In the genomic region with DNA sequence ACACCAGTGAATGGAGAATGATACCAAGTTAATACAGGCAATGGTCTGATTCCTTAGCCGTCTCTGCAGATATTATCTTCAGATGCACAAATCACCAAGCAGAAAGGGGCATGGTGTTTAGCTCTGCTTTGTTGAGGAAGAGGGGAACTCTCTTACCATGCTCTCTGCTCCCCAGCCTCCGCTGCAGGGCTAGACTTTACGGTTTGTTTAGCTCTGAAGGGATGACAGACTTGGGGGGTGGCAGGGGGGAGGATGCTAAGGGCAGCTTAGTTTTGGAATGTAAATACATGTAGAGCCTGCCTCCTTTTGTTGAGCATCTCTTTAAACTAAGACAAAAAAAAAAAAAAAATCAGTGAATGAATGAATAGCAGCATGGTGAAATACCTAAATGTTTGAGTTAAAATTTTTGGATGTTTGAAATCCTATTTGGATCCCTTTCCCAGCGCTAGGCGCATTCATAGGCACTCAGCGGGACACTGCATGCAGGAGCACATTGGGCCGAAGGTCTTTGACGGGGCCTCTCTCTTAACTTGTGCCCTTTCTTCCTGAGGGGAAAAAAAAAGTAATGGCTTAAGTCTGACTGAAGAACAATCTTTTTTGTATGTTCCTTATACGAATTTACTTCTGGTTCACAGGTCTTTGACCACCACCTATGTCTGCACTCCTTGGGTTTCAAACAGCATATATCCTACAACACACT, we compare ENCODE assay signal across 26 mouse cellular contexts.
DNase-seq lines count a peak whose midpoint lies in the region; ATAC-seq lines count a peak whose summit lies in the region.
"Had no signal": no experiment of that assay in that cellular context is flagged by ENCODE, and none has a peak within 500 bp of the region (broad histone marks: within the 10 kb centered on the region; RNA-seq: fewer than 3 reads in every experiment).

No protein-coding gene starts in this region.

- DNase-seq in forebrain, embryonic 11.5 days (ENCODE audit: low spot score) = no peak
- peak; percentile 30 for DNase-seq in hindbrain, embryonic 11.5 days (ENCODE audit: low spot score)
- DNase-seq in embryo, embryonic 9.5 days (ENCODE audit: extremely low spot score) = peak; percentile 32
- DNase-seq in lung, postnatal 14 days = no peak
- DNase-seq: adrenal gland, postnatal 10 days; adrenal gland, postnatal 36 days; B cell, adult 2 months; cerebellum, adult 18-20 months; cerebellum, adult 9-10 months; cerebellum, postnatal 14 days; gastrocnemius, postnatal 25 days; heart, adult 2 months; kidney, adult 18-20 months had no signal

- H3K9me3 ChIP-seq in forebrain, embryonic 11.5 days (ENCODE audit: control insufficient read depth, low read length) = no peaks in the 10 kb centered on the region
- H3K9me3 ChIP-seq in forebrain, embryonic 12.5 days = no peaks in the 10 kb centered on the region
- H3K9me3 ChIP-seq in hindbrain, embryonic 11.5 days (ENCODE audit: control insufficient read depth, low read length) = no peaks in the 10 kb centered on the region
- no peaks in the 10 kb centered on the region for H3K9me3 ChIP-seq in hindbrain, embryonic 12.5 days (replicated peaks)
- H3K9me3 ChIP-seq in midbrain, embryonic 12.5 days = no peaks in the 10 kb centered on the region
- H3K9me3 ChIP-seq in midbrain, embryonic 16.5 days (replicated peaks; ENCODE audit: control insufficient read depth, low read length, poor library complexity, severe bottlenecking) = no peaks in the 10 kb centered on the region
- H3K9me3 ChIP-seq: embryonic facial prominence, embryonic 12.5 days; embryonic facial prominence, embryonic 15.5 days; forebrain, embryonic 15.5 days; G1E; intestine, embryonic 15.5 days had no signal

- 7% methylated on average over 9 of the region's 9 CpGs for WGBS in forebrain, embryonic 11.5 days
- 5% methylated on average over 9 of the region's 9 CpGs for WGBS in forebrain, embryonic 12.5 days
- 8% methylated on average over 9 of the region's 9 CpGs for WGBS in hindbrain, embryonic 11.5 days
- 6% methylated on average over 9 of the region's 9 CpGs for WGBS in hindbrain, embryonic 12.5 days
- 3% methylated on average over 9 of the region's 9 CpGs for WGBS in midbrain, embryonic 12.5 days
- 14% methylated on average over 9 of the region's 9 CpGs for WGBS in midbrain, embryonic 16.5 days

- no peak overlapping the region for H3K4me2 ChIP-seq in forebrain, embryonic 11.5 days (ENCODE audit: low read depth, low read length, severe bottlenecking)
- no peak overlapping the region for H3K4me2 ChIP-seq in forebrain, embryonic 12.5 days
- H3K4me2 ChIP-seq in hindbrain, embryonic 11.5 days (replicated peaks; ENCODE audit: low read depth, low read length) = no peak overlapping the region
- no peak overlapping the region for H3K4me2 ChIP-seq in hindbrain, embryonic 12.5 days (replicated peaks)
- peak overlapping the region; percentile 24; the same call in 1 of the 2 replicates for H3K4me2 ChIP-seq in midbrain, embryonic 12.5 days (replicated peaks)
- no peak overlapping the region for H3K4me2 ChIP-seq in midbrain, embryonic 16.5 days (ENCODE audit: low read length)
- H3K4me2 ChIP-seq: embryonic facial prominence, embryonic 12.5 days; embryonic facial prominence, embryonic 15.5 days; forebrain, embryonic 15.5 days; heart, embryonic 11.5 days; intestine, embryonic 15.5 days had no signal

- no peak overlapping the region for H3K4me3 ChIP-seq in forebrain, embryonic 11.5 days (ENCODE audit: low read depth, low read length)
- H3K4me3 ChIP-seq in forebrain, embryonic 12.5 days (replicated peaks) = no peak overlapping the region
- H3K4me3 ChIP-seq in hindbrain, embryonic 11.5 days (ENCODE audit: low read depth, low read length) = no peak overlapping the region
- H3K4me3 ChIP-seq in hindbrain, embryonic 12.5 days = no peak overlapping the region
- H3K4me3 ChIP-seq in midbrain, embryonic 12.5 days = no peak overlapping the region
- no peak overlapping the region for H3K4me3 ChIP-seq in midbrain, embryonic 16.5 days (ENCODE audit: low read depth, low read length)
- H3K4me3 ChIP-seq: embryonic facial prominence, embryonic 12.5 days; embryonic facial prominence, embryonic 15.5 days; forebrain, embryonic 15.5 days; heart, adult 2 months; intestine, embryonic 15.5 days had no signal

- no peaks in the 10 kb centered on the region for H3K36me3 ChIP-seq in forebrain, embryonic 11.5 days (ENCODE audit: control insufficient read depth, insufficient read depth, low read length)
- H3K36me3 ChIP-seq in forebrain, embryonic 12.5 days (replicated peaks) = no peaks in the 10 kb centered on the region; the same call in 1 of the 2 replicates
- H3K36me3 ChIP-seq in hindbrain, embryonic 11.5 days (ENCODE audit: control insufficient read depth, insufficient read depth, low read length) = no peaks in the 10 kb centered on the region
- H3K36me3 ChIP-seq in hindbrain, embryonic 12.5 days = no peaks in the 10 kb centered on the region
- H3K36me3 ChIP-seq in midbrain, embryonic 12.5 days = no peaks in the 10 kb centered on the region
- H3K36me3 ChIP-seq in midbrain, embryonic 16.5 days (ENCODE audit: control insufficient read depth, insufficient read depth, low read length) = no peaks in the 10 kb centered on the region
- H3K36me3 ChIP-seq: embryonic facial prominence, embryonic 12.5 days; embryonic facial prominence, embryonic 15.5 days; forebrain, embryonic 15.5 days; intestine, embryonic 15.5 days had no signal

- H3K27me3 ChIP-seq in forebrain, embryonic 11.5 days (ENCODE audit: control insufficient read depth, insufficient read depth, low read length) = no peaks in the 10 kb centered on the region
- no peaks in the 10 kb centered on the region for H3K27me3 ChIP-seq in forebrain, embryonic 12.5 days
- no peaks in the 10 kb centered on the region for H3K27me3 ChIP-seq in hindbrain, embryonic 11.5 days (ENCODE audit: control insufficient read depth, insufficient read depth, low read length)
- H3K27me3 ChIP-seq in hindbrain, embryonic 12.5 days = no peaks in the 10 kb centered on the region
- peaks cover 9% of the 10 kb centered on the region; the same call in 1 of the 2 replicates for H3K27me3 ChIP-seq in midbrain, embryonic 12.5 days
- no peaks in the 10 kb centered on the region for H3K27me3 ChIP-seq in midbrain, embryonic 16.5 days (ENCODE audit: control insufficient read depth, insufficient read depth, low read depth, low read length)
- H3K27me3 ChIP-seq: CH12.LX; embryonic facial prominence, embryonic 12.5 days; embryonic facial prominence, embryonic 15.5 days; forebrain, embryonic 15.5 days; intestine, embryonic 15.5 days; Patski had no signal

- H3K4me1 ChIP-seq in forebrain, embryonic 11.5 days (replicated peaks; ENCODE audit: control insufficient read depth, insufficient read depth, low read length) = peaks cover 15% of the 10 kb centered on the region
- H3K4me1 ChIP-seq in forebrain, embryonic 12.5 days = peaks cover 35% of the 10 kb centered on the region
- H3K4me1 ChIP-seq in hindbrain, embryonic 11.5 days (replicated peaks; ENCODE audit: control insufficient read depth, insufficient read depth, low read length) = peaks cover 6% of the 10 kb centered on the region; the same call in 1 of the 2 replicates
- H3K4me1 ChIP-seq in hindbrain, embryonic 12.5 days = peaks cover 23% of the 10 kb centered on the region
- H3K4me1 ChIP-seq in midbrain, embryonic 12.5 days = peaks cover 32% of the 10 kb centered on the region
- peaks cover 4% of the 10 kb centered on the region; the same call in 1 of the 2 replicates for H3K4me1 ChIP-seq in midbrain, embryonic 16.5 days (ENCODE audit: control insufficient read depth, insufficient read depth, low read length)
- H3K4me1 ChIP-seq: intestine, embryonic 15.5 days had no signal

- ATAC-seq in forebrain, embryonic 11.5 days (replicated peaks; ENCODE audit: low FRiP score) = 0 out of 2 replicates have a peak, but pooled peaks have one; percentile 25
- ATAC-seq in forebrain, embryonic 12.5 days (ENCODE audit: low FRiP score) = no peak
- ATAC-seq in hindbrain, embryonic 11.5 days (ENCODE audit: low FRiP score) = no peak
- no peak for ATAC-seq in hindbrain, embryonic 12.5 days (ENCODE audit: low FRiP score)
- 0 out of 2 replicates have a peak, but pooled peaks have one; percentile 35 for ATAC-seq in midbrain, embryonic 12.5 days (ENCODE audit: low FRiP score, low read depth)
- no peak for ATAC-seq in midbrain, embryonic 16.5 days
- ATAC-seq: forebrain, embryonic 15.5 days; hindbrain, embryonic 16.5 days; intestine, embryonic 15.5 days; Patski had no signal

- H3K9ac ChIP-seq in forebrain, embryonic 11.5 days (ENCODE audit: low read length) = no peak overlapping the region
- no peak overlapping the region for H3K9ac ChIP-seq in forebrain, embryonic 12.5 days
- H3K9ac ChIP-seq in hindbrain, embryonic 11.5 days (ENCODE audit: low read depth, low read length) = no peak overlapping the region
- no peak overlapping the region for H3K9ac ChIP-seq in hindbrain, embryonic 12.5 days
- no peak overlapping the region for H3K9ac ChIP-seq in midbrain, embryonic 12.5 days (replicated peaks)
- H3K9ac ChIP-seq in midbrain, embryonic 16.5 days (ENCODE audit: low read depth, low read length) = no peak overlapping the region
- H3K9ac ChIP-seq: embryonic facial prominence, embryonic 12.5 days; embryonic facial prominence, embryonic 15.5 days; forebrain, embryonic 15.5 days; intestine, embryonic 15.5 days had no signal

- H3K27ac ChIP-seq in forebrain, embryonic 11.5 days (ENCODE audit: low read depth, low read length) = no peak overlapping the region
- H3K27ac ChIP-seq in forebrain, embryonic 12.5 days = no peak overlapping the region
- no peak overlapping the region for H3K27ac ChIP-seq in hindbrain, embryonic 11.5 days (ENCODE audit: low read depth, low read length)
- no peak overlapping the region for H3K27ac ChIP-seq in hindbrain, embryonic 12.5 days
- 0 out of 2 replicates have a peak overlapping the region, but pooled peaks have one; percentile 2 for H3K27ac ChIP-seq in midbrain, embryonic 12.5 days (replicated peaks)
- no peak overlapping the region for H3K27ac ChIP-seq in midbrain, embryonic 16.5 days (ENCODE audit: low read length)
- H3K27ac ChIP-seq: embryonic facial prominence, embryonic 12.5 days; embryonic facial prominence, embryonic 15.5 days; forebrain, embryonic 15.5 days; heart, adult 2 months; intestine, embryonic 15.5 days had no signal

Comparison
In these comparisons a context has a peak if more than half of its experiments do, and no peak if none do; other contexts are left out.
1. ATAC-seq: peak in forebrain, embryonic 11.5 days (single experiment) and midbrain, embryonic 12.5 days (single experiment); none in forebrain, embryonic 12.5 days (single experiment), hindbrain, embryonic 11.5 days (single experiment), hindbrain, embryonic 12.5 days (single experiment) and midbrain, embryonic 16.5 days (single experiment).
2. DNase-seq: peak in hindbrain, embryonic 11.5 days (single experiment) and embryo, embryonic 9.5 days (single experiment); none in forebrain, embryonic 11.5 days (single experiment) and lung, postnatal 14 days (single experiment).